Mouse (Mus musculus) midbrain, embryonic 13.5 days (tissue): ENCODE results near the gene Serp2. TPM values are rescaled to one million over a fixed set of nuclear protein-coding genes. Genes with fewer than 3 reads are reported as not detected.

Experiments
- ATAC-seq: fragments of 200-750 bp; cut with Nextera tagmentation; 2 replicates; pipeline ENCODE4 v1.8.0; 2017; ENCODE audit warnings: mild to moderate bottlenecking, moderate TSS enrichment, moderate library complexity
- H3K27ac ChIP-seq: fragments of 300-500 bp; sonication (generic); 2 replicates; pipeline ENCODE4 v1.5.1; 2015; ENCODE audit warnings: inconsistent platforms, mild to moderate bottlenecking, moderate library complexity
- H3K27me3 ChIP-seq: fragments of 300-500 bp; sonication (generic); 2 replicates; pipeline ENCODE4 v1.6.1; 2015; ENCODE audit warnings: mild to moderate bottlenecking, inconsistent platforms
- H3K36me3 ChIP-seq: fragments of 300-500 bp; sonication (generic); 2 replicates; pipeline ENCODE4 v1.6.1; 2015; ENCODE audit warnings: mild to moderate bottlenecking, inconsistent platforms
- H3K4me1 ChIP-seq: fragments of 300-500 bp; sonication (generic); replicated peaks from 2 replicates; pipeline ENCODE4 v1.6.1; 2015; ENCODE audit warnings: inconsistent platforms
- H3K4me2 ChIP-seq: fragments of 300-500 bp; sonication (generic); replicated peaks from 2 replicates; pipeline ENCODE4 v1.6.1; 2015; ENCODE audit warnings: moderate library complexity, mild to moderate bottlenecking, inconsistent platforms
- H3K4me3 ChIP-seq: fragments of 300-500 bp; sonication (generic); replicated peaks from 2 replicates; pipeline ENCODE4 v1.5.1; 2015; ENCODE audit warnings: mild to moderate bottlenecking, inconsistent platforms
- H3K9ac ChIP-seq: fragments of 300-500 bp; sonication (generic); replicated peaks from 2 replicates; pipeline ENCODE4 v1.6.1; 2015; ENCODE audit warnings: mild to moderate bottlenecking, inconsistent platforms
- H3K9me3 ChIP-seq: fragments of 300-500 bp; sonication (generic); 2 replicates; pipeline ENCODE4 v1.6.1; 2016; ENCODE audit warnings: mild to moderate bottlenecking, inconsistent platforms
- WGBS: fragments of 180-500 bp; shearing (Covaris S2); methylation state at CpG from one replicate; pipeline ENCODE4 v1.1.7; 2015; 5-methylcytosine and 5-hydroxymethylcytosine counted together
- polyA plus RNA-seq: library from polyadenylated mRNA; unstranded; fragments of >200 nt; fragmentation: Nextera tagmentation; extraction: Ambion mirVana; gene quantifications from 2 replicates; pipeline ENCODE4 v1.2.1, GENCODE M21; 2015

The Serp2 gene
- 102 and 109 TPM in 2 replicates for polyA plus RNA-seq

DNA sequence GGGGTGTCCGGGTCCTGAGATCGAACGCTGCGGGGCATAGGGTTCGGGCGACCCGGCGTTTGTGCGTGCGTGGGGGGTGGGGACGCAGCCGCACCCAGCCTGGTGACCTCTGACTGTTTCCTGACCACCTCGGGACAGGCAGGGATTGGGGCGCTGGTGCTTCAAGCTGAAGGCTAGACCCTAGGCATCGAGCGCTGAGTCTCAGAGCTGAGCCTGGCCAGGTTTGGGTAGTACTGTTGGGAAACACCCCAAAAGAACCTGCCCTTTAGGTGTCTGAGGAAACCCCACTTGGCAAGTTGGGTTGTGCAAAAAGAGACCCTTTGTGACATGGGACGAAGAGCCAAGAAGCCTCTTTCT is at the start of gene Serp2:
Gene Serp2 (minus strand): TSS at position 38 of the 357 bp plus-strand sequence.
- Histone ChIP-seq H3K4me3 (peak within 1 kb of the TSS; percentile 72), H3K9ac (peak within 1 kb of the TSS; percentile 85), H3K27ac (peak within 1 kb of the TSS; percentile 84), H3K4me2 (peak within 1 kb of the TSS; percentile 84), H3K9me3 (no peaks in the 10 kb centered on the region), H3K36me3 (no peaks in the 10 kb centered on the region), H3K4me1 (peaks cover 24% of the 10 kb centered on the region), H3K27me3 (no peaks in the 10 kb centered on the region; the same call in 1 of the 2 replicates)
- 8% methylated on average over 17 of the region's 17 CpGs for WGBS
- ATAC-seq = peak; percentile 64; the same call in 1 of the 2 replicates

DNA sequence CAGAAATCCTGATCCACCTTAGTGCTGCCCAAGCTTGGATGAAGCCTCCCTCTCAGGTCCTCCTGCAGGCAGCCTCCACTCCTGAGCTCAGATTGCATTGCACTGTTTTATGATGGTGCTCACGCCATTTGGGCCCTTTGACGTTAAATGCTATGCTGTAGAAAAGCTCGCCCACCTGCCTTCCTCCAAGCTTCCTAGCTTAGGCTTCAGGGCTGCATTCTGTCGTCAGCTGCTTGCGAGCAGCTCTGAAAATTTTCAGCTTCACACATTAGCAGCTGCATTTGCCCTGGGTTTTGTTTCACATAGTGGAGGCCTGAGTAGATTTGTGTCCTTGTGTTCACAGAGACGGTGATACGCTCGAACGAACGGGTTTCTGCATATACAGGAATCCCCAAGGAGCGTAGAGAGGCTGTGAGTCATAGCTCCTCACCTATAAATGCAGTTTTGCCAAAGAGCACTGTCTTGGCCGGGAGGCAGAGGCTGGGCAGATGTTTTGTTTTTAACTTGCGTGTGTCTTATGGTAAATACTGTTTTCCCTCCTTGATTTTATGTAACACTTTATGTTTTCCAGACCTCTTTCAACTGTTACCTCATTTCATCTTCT is 49.3 kb upstream of the Serp2 start:
- H3K4me3 ChIP-seq = no peak overlapping the region
- H3K27me3 ChIP-seq = 0 out of 2 replicates have a peak, but pooled peaks cover 2% of the 10 kb centered on the region
- peaks cover 8% of the 10 kb centered on the region; the same call in 1 of the 2 replicates for H3K4me1 ChIP-seq
- ATAC-seq = no peak
- no peak overlapping the region for H3K9ac ChIP-seq
- no peaks in the 10 kb centered on the region for H3K36me3 ChIP-seq
- H3K4me2 ChIP-seq = no peak overlapping the region
- no peak overlapping the region for H3K27ac ChIP-seq
- 65% methylated on average over 13 of the region's 13 CpGs for WGBS
- H3K9me3 ChIP-seq = no peaks in the 10 kb centered on the region

DNA sequence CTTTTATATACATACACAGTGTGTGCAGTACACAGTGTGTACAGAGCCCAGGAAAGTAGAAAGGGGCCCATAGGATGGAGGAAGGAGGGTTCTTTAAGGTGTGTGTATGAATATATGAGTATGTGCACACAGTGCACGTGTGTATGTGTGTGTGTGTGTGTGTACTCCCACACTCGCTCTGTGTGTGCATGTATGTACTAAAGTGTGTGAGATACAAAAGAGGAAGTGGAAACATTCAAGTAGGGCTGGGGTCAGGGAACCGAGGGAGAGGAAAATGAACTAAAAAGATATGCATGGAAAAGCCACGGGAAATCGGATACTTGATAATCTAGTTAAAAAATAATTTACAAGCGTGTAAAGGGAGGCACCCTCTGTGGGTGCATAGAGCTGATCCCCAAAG is 47.3 kb upstream of the Serp2 start:
- Histone ChIP-seq H3K4me2 (no peak overlapping the region), H3K27ac (no peak overlapping the region), H3K4me1 (peaks cover 9% of the 10 kb centered on the region), H3K9me3 (no peaks in the 10 kb centered on the region), H3K36me3 (no peaks in the 10 kb centered on the region), H3K9ac (no peak overlapping the region), H3K27me3 (0 out of 2 replicates have a peak, but pooled peaks cover 5% of the 10 kb centered on the region), H3K4me3 (no peak overlapping the region)
- WGBS = 76% methylated on average over 6 of the region's 6 CpGs
- ATAC-seq = no peak

DNA sequence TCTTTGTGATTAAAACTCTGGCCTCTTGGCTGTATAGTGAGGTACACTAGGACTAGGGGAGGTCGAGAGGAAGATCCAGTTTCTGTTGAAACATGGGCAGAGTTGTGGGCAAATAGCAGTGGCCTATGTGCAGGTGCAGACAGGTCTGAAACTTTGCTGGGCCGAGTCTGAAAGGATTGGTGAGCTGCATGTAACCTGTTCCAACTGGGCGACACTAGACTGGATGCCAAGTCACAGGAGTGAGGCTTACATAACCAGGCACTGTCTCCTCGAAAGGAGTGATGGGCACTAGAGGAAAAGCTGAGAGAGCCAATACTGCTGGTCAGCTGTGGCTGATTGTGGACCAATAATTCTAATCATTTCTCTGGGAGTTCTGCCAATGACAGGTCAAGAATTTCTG is 45.0 kb upstream of the Serp2 start:
- ATAC-seq = no peak
- peaks cover 18% of the 10 kb centered on the region for H3K4me1 ChIP-seq
- H3K9ac ChIP-seq = no peak overlapping the region
- H3K4me2 ChIP-seq = no peak overlapping the region
- H3K27ac ChIP-seq = no peak overlapping the region
- no peaks in the 10 kb centered on the region for H3K9me3 ChIP-seq
- H3K36me3 ChIP-seq = no peaks in the 10 kb centered on the region
- H3K4me3 ChIP-seq = no peak overlapping the region
- 91% methylated on average over 4 of the region's 4 CpGs for WGBS
- 0 out of 2 replicates have a peak, but pooled peaks cover 5% of the 10 kb centered on the region for H3K27me3 ChIP-seq

DNA sequence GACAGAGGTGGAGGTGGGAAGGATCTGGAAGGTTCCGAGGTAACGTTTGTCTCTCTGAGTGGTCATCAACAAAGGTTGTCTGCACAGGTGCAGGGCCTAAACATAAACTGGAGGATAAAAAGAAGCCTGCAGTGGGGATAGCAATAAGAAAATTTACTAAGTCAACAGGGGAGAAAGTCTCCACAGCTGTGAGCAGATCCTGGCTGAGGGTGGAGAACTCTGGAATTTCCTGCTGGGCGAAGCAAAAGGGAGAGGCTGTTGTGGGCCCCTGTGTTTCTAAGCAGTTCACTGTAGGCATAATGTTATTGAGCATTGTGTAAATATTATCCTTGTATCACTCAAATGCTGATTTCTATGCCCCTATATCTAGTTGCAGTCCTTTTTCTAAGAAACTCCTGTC is 43.7 kb upstream of the Serp2 start:
- no peak for ATAC-seq
- H3K4me1 ChIP-seq = peaks cover 13% of the 10 kb centered on the region
- H3K4me2 ChIP-seq = no peak overlapping the region
- no peak overlapping the region for H3K9ac ChIP-seq
- H3K4me3 ChIP-seq = no peak overlapping the region
- no peaks in the 10 kb centered on the region for H3K36me3 ChIP-seq
- 87% methylated on average over 3 of the region's 3 CpGs for WGBS
- no peaks in the 10 kb centered on the region for H3K9me3 ChIP-seq
- no peak overlapping the region for H3K27ac ChIP-seq
- 0 out of 2 replicates have a peak, but pooled peaks cover 3% of the 10 kb centered on the region for H3K27me3 ChIP-seq

- Histone ChIP-seq H3K27ac (no peak overlapping the region), H3K36me3 (no peaks in the 10 kb centered on the region), H3K4me2 (no peak overlapping the region), H3K9me3 (no peaks in the 10 kb centered on the region), H3K27me3 (0 out of 2 replicates have a peak, but pooled peaks cover 3% of the 10 kb centered on the region), H3K9ac (no peak overlapping the region), H3K4me1 (peaks cover 13% of the 10 kb centered on the region), H3K4me3 (no peak overlapping the region)
- no peak for ATAC-seq
- 37% methylated on average over 4 of the region's 4 CpGs for WGBS
Measured at GRCm38 (mm10) chr14:76599706-76600105, 43.0 kb upstream of the Serp2 start.

DNA sequence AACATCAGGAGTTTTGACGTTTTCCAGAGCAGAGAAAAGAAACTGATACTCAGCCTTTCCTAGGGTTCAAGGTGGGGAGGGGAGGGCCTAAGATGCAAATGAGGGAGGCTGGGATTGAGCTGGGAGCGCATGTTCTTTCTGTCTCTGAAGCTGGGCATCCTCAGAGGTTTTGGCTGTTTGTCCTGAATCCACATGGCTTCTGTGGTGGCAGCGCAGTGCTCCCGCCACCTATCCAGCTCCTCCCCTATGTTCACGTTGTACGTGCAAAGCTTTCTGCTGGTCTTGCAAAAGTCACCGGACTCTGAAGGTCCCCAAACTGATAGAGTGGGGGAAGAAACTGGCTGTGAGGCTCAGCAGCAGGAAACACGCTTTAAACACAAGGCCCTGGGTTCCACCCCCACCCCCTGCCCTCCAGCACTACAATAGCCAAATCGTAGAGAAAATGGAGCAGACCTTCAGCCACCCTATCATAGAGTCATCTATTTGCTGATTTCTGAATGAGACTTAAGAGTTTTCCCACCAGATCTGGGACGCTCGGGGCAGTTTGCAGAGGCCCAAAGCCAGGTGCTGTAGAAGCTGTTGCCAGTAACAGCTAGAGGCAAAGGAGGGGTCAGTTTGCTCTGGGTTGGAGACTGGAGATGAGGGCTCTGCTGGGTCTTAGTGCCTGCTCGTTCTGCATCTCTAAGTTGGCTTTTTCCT is 42.0 kb upstream of the Serp2 start:
- Histone ChIP-seq H3K27ac (peak overlapping the region; percentile 57; the same call in 1 of the 2 replicates), H3K4me3 (peak overlapping the region; percentile 30), H3K4me2 (peak overlapping the region; percentile 53), H3K9ac (peak overlapping the region; percentile 42), H3K4me1 (peaks cover 13% of the 10 kb centered on the region), H3K27me3 (0 out of 2 replicates have a peak, but pooled peaks cover 3% of the 10 kb centered on the region), H3K36me3 (no peaks in the 10 kb centered on the region), H3K9me3 (no peaks in the 10 kb centered on the region)
- ATAC-seq = peak; percentile 87
- WGBS = 2% methylated on average over 12 of the region's 12 CpGs

GRCm38 (mm10) chr14:76597751-76598150 is 41.1 kb upstream of the Serp2 start:
- 0 out of 2 replicates have a peak, but pooled peaks have one; percentile 10 for ATAC-seq
- Histone ChIP-seq H3K4me3 (no peak overlapping the region), H3K4me1 (peaks cover 13% of the 10 kb centered on the region), H3K27ac (no peak overlapping the region), H3K36me3 (no peaks in the 10 kb centered on the region), H3K9ac (no peak overlapping the region), H3K4me2 (no peak overlapping the region), H3K27me3 (0 out of 2 replicates have a peak, but pooled peaks cover 3% of the 10 kb centered on the region), H3K9me3 (no peaks in the 10 kb centered on the region)

DNA sequence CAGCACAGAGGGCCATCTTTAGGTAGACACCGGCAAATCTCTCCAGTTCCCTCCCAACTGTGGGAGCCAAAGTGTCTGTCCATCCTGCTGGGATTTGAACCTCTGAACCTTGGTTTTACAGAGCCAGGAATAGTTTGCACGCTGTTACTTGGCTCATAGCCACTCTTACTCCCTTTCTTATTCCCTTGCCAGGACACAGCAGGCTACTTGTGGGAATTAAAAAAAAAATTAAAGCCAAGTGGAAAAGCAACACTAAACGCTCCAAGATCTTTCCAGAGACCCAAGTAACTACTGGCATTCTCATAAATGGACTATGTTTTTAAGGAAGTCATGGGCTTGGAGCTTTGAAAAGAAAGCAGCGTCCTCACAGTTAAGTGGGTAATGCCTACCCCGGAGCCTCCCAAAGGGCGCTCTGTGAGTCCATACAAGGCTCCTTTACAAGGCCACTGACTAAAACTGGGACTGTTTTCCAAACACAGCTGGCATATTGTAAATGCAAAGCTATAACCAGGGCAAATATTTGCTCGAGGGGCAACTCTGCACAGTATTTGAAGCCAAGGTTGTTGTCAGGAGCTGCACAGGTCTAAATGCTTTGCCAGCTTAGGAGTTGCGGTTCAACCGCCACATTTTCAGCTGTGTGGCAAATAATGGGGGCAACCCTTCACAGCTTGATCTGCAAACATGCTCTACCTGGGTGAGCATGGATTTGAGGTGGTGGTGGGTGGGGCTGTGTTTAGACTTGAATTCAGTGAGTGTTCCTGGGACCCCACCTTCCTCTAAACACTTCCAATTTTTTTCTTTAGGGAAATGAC is 38.6 kb upstream of the Serp2 start:
- Histone ChIP-seq H3K36me3 (no peaks in the 10 kb centered on the region), H3K4me3 (no peak overlapping the region), H3K27ac (no peak overlapping the region), H3K27me3 (0 out of 2 replicates have a peak, but pooled peaks cover 3% of the 10 kb centered on the region), H3K9ac (no peak overlapping the region), H3K9me3 (no peaks in the 10 kb centered on the region), H3K4me1 (peaks cover 13% of the 10 kb centered on the region), H3K4me2 (no peak overlapping the region)
- ATAC-seq = no peak
- WGBS = 77% methylated on average over 9 of the region's 9 CpGs

GRCm38 (mm10) chr14:76594351-76594885 is 37.7 kb upstream of the Serp2 start:
- H3K4me1 ChIP-seq = peaks cover 13% of the 10 kb centered on the region
- no peaks in the 10 kb centered on the region for H3K9me3 ChIP-seq
- no peak overlapping the region for H3K27ac ChIP-seq
- H3K4me2 ChIP-seq = no peak overlapping the region
- no peak for ATAC-seq
- no peaks in the 10 kb centered on the region for H3K36me3 ChIP-seq
- no peaks in the 10 kb centered on the region for H3K27me3 ChIP-seq
- H3K4me3 ChIP-seq = no peak overlapping the region
- no peak overlapping the region for H3K9ac ChIP-seq
- 85% methylated on average over 6 of the region's 6 CpGs for WGBS

- H3K4me2 ChIP-seq = no peak overlapping the region
- H3K9me3 ChIP-seq = no peaks in the 10 kb centered on the region
- H3K4me1 ChIP-seq = peaks cover 7% of the 10 kb centered on the region
- 91% methylated on average over 15 of the region's 15 CpGs for WGBS
- H3K4me3 ChIP-seq = no peak overlapping the region
- H3K27me3 ChIP-seq = no peaks in the 10 kb centered on the region
- no peak overlapping the region for H3K27ac ChIP-seq
- no peak overlapping the region for H3K9ac ChIP-seq
- no peak for ATAC-seq
- no peaks in the 10 kb centered on the region for H3K36me3 ChIP-seq
Measured at GRCm38 (mm10) chr14:76593630-76594193, 37.0 kb upstream of the Serp2 start.
